Mouse (Mus musculus) layer of hippocampus, adult 18-20 months (tissue): ENCODE data around the gene Zswim3. TPM values are rescaled to one million over a fixed set of nuclear protein-coding genes. Genes with fewer than 3 reads are reported as not detected.

ENCODE experiments used
- total RNA-seq, 2 experiments: library from RNA; stranded (reverse); gene quantifications; 2 replicates each; pipeline ENCODE4 v1.2.3; 2021

Gene Zswim3
- total RNA-seq, 2 experiments from 2014 or later = 9.1 to 9.3 TPM

Other genes with a start within 250 kb of the Zswim3 start
- under 1 TPM; 0.67 to 0.96 TPM for gene Wfdc2, start 242.7 kb upstream of the Zswim3 start, total RNA-seq
- not detected for gene Spint3, start 231.6 kb upstream of the Zswim3 start, total RNA-seq
- gene Wfdc6a, start 219.7 kb upstream of the Zswim3 start, total RNA-seq = not detected
- not detected for gene Eppin, start 211.5 kb upstream of the Zswim3 start, total RNA-seq
- gene Wfdc6b, start 191.6 kb upstream of the Zswim3 start, total RNA-seq = not detected
- gene Wfdc8, start 191.5 kb upstream of the Zswim3 start, total RNA-seq = not detected
- gene Wfdc16, start 166.3 kb upstream of the Zswim3 start, total RNA-seq = not detected
- not detected for gene Wfdc10, start 149.1 kb upstream of the Zswim3 start, total RNA-seq
- not detected for gene Wfdc9, start 148.5 kb upstream of the Zswim3 start, total RNA-seq
- gene Wfdc11, start 131.0 kb upstream of the Zswim3 start, total RNA-seq = not detected
- not detected for gene Wfdc13, start 120.0 kb upstream of the Zswim3 start, total RNA-seq
- not detected for gene Spint4, start 106.6 kb upstream of the Zswim3 start, total RNA-seq
- not detected for gene Spint5, start 89.8 kb upstream of the Zswim3 start, total RNA-seq
- gene Wfdc3, start 59.2 kb upstream of the Zswim3 start, total RNA-seq = 1 to 10 TPM; 1.4 to 1.7 TPM
- 10 to 100 TPM; 33.8 to 36.0 TPM for gene Dnttip1, start 59.1 kb upstream of the Zswim3 start, total RNA-seq
- under 1 TPM in 1 of 2 experiments, not detected in 1; 0.38 TPM for gene Ube2c, start 35.2 kb upstream of the Zswim3 start, total RNA-seq
- not detected for gene Tnnc2, start 25.1 kb upstream of the Zswim3 start, total RNA-seq
- 10 to 100 TPM; 39.7 to 41.8 TPM for gene Snx21, start 19.3 kb upstream of the Zswim3 start, total RNA-seq
- gene Acot8, start 216 bp upstream of the Zswim3 start, total RNA-seq = 10 to 100 TPM; 25.6 to 27.0 TPM
- 10 to 100 TPM; 22.7 to 26.3 TPM for gene Zswim1, start 17.6 kb downstream of the Zswim3 start, total RNA-seq
- under 1 TPM in 1 of 2 experiments, not detected in 1; 0.43 TPM for gene Spata25, start 23.4 kb downstream of the Zswim3 start, total RNA-seq
- gene Ctsa, start 27.8 kb downstream of the Zswim3 start, total RNA-seq = 100 to 1,000 TPM; 103 TPM
- 1 to 10 TPM; 2.5 to 3.0 TPM for gene Neurl2, start 28.4 kb downstream of the Zswim3 start, total RNA-seq
- gene Pltp, start 52.6 kb downstream of the Zswim3 start, total RNA-seq = 10 to 100 TPM; 77.0 to 77.9 TPM
- gene Pcif1, start 74.2 kb downstream of the Zswim3 start, total RNA-seq = 10 to 100 TPM; 41.9 to 45.2 TPM
- 10 to 100 TPM; 25.9 to 26.8 TPM for gene Zfp335, start 106.7 kb downstream of the Zswim3 start, total RNA-seq
- gene Mmp9, start 135.7 kb downstream of the Zswim3 start, total RNA-seq = 1 to 10 TPM; 1.5 to 1.6 TPM
- gene Slc12a5, start 155.7 kb downstream of the Zswim3 start, total RNA-seq = 100 to 1,000 TPM; 396 to 408 TPM
- gene Ncoa5, start 229.8 kb downstream of the Zswim3 start, total RNA-seq = 10 to 100 TPM; 57.0 to 59.2 TPM